Mouse (Mus musculus): ENCODE results near the gene Elavl1. TPM values are rescaled to one million over a fixed set of nuclear protein-coding genes. Genes with fewer than 3 reads are reported as not detected.

The Elavl1 gene
- total and polyA plus RNA-seq, 3 experiments, result 55.8 to 112 (median 76.4) TPM

GRCm38 (mm10) chr8:4321031-4321430, 4.2 kb downstream of the Elavl1 start:
- dilution Hi-C loops (cut with MboI; ENCODE audit: extremely low pct_ligation_motif_present, extremely low pct_unique_long_range_greater_than_20kb, low sequenced_read_pairs), result no loop called here
- no peak overlapping the region for H3K9ac ChIP-seq (ENCODE audit: insufficient read depth, low read depth)
- H3K4me3 ChIP-seq (replicated peaks in 1 of 3; ENCODE audit: low read depth in 2 of 3, low read length in 2 of 3, poor library complexity in 1 of 3), result no peak overlapping the region
- H3K79me2 ChIP-seq (replicated peaks; ENCODE audit: control insufficient read depth, extremely low read depth, insufficient read depth, poor library complexity, severe bottlenecking), result peaks cover 91% of the 10 kb centered on the region
- no peaks in the 10 kb centered on the region for H3K27me3 ChIP-seq (replicated peaks)
- H3K4me1 ChIP-seq (ENCODE audit: control insufficient read depth in 1 of 2, insufficient read depth in 2 of 2), result peaks cover 2 to 57% of the 10 kb centered on the region in 2 experiments
- no peak overlapping the region for H3K27ac ChIP-seq (ENCODE audit: insufficient read depth, low read depth)
- no peak for DNase-seq (ENCODE audit: extremely low read depth)
- in situ Hi-C loops (cut with MboI; ENCODE audit: low pct_ligation_motif_present, low pct_unique_long_range_greater_than_20kb, low sequenced_read_pairs), result no loop called here
- no peak for TF ChIP-seq ZMIZ1 (IDR thresholded peaks at IDR 0.05; ENCODE audit: low read depth, low read length)
- no peak for TF ChIP-seq MAZ (IDR thresholded peaks at IDR 0.05; ENCODE audit: low read depth, low read length)
- TF ChIP-seq ZKSCAN1 (IDR thresholded peaks at IDR 0.05; ENCODE audit: borderline replicate concordance, low read depth, low read length), result no peak
- TF ChIP-seq MXI1 (IDR thresholded peaks at IDR 0.05; ENCODE audit: low read depth, low read length), result no peak
- no peak for TF ChIP-seq E2F4 (IDR thresholded peaks at IDR 0.05; ENCODE audit: insufficient replicate concordance, low read depth, low read length)
- no peak for TF ChIP-seq MEF2A (IDR thresholded peaks at IDR 0.05; ENCODE audit: borderline replicate concordance, low read depth, low read length)
- no peak for TF ChIP-seq CHD2 (IDR thresholded peaks at IDR 0.05; ENCODE audit: low read length)
- TF ChIP-seq POLR2A (IDR thresholded peaks at IDR 0.05; ENCODE audit: low read depth, low read length), result no peak
- TF ChIP-seq JUN (IDR thresholded peaks at IDR 0.05; ENCODE audit: insufficient read depth, low read depth, low read length), result no peak
- TF ChIP-seq MAX (IDR thresholded peaks at IDR 0.05; ENCODE audit: low read length), result no peak
- no peak for TF ChIP-seq IRF4 (IDR thresholded peaks at IDR 0.05; ENCODE audit: low read depth, low read length)
- no peak for TF ChIP-seq ELF1 (IDR thresholded peaks at IDR 0.05; ENCODE audit: low read depth, low read length)
- TF ChIP-seq SMC3 (IDR thresholded peaks at IDR 0.05; ENCODE audit: low read depth, low read length), result no peak
- TF ChIP-seq GABPA (IDR thresholded peaks at IDR 0.05; ENCODE audit: insufficient replicate concordance, low read depth, low read length), result no peak
- no peak for TF ChIP-seq NELFE (IDR thresholded peaks at IDR 0.05; ENCODE audit: low read depth, low read length)
- no peak for TF ChIP-seq TBP (conservative IDR thresholded peaks at IDR 0.05; ENCODE audit: low read depth, low read length)
- no peak for TF ChIP-seq SIN3A (IDR thresholded peaks at IDR 0.05; ENCODE audit: low read length)
- no peak overlapping the region for H3K4me2 ChIP-seq (ENCODE audit: insufficient read depth, low read depth, poor library complexity, severe bottlenecking)
- peaks cover 23 to 57% of the 10 kb centered on the region in 2 experiments for H3K36me3 ChIP-seq (replicated peaks in 1 of 2; ENCODE audit: control insufficient read depth in 1 of 2, insufficient read depth in 1 of 2, low read length in 1 of 2)
- no peaks in the 10 kb centered on the region for H3K9me3 ChIP-seq (replicated peaks; ENCODE audit: low read length)

- Histone ChIP-seq H3K79me2 (replicated peaks; ENCODE audit: control insufficient read depth, extremely low read depth, insufficient read depth, poor library complexity, severe bottlenecking) (peaks cover 91% of the 10 kb centered on the region), H3K27me3 (replicated peaks) (no peaks in the 10 kb centered on the region), H3K9ac (ENCODE audit: insufficient read depth, low read depth) (no peak overlapping the region), H3K4me1 (ENCODE audit: control insufficient read depth in 1 of 2, insufficient read depth in 2 of 2) (peaks cover 2 to 53% of the 10 kb centered on the region in 2 experiments), H3K36me3 (replicated peaks in 1 of 2; ENCODE audit: control insufficient read depth in 1 of 2, insufficient read depth in 1 of 2, low read length in 1 of 2) (peaks cover 23 to 61% of the 10 kb centered on the region in 2 experiments), H3K27ac (ENCODE audit: insufficient read depth, low read depth) (no peak overlapping the region), H3K4me3 (replicated peaks in 1 of 3; ENCODE audit: low read depth in 2 of 3, low read length in 2 of 3, poor library complexity in 1 of 3) (no peak overlapping the region), H3K9me3 (replicated peaks; ENCODE audit: low read length) (no peaks in the 10 kb centered on the region), H3K4me2 (ENCODE audit: insufficient read depth, low read depth, poor library complexity, severe bottlenecking) (no peak overlapping the region)
- no peak for DNase-seq (ENCODE audit: extremely low read depth)
- in situ Hi-C loops (cut with MboI; ENCODE audit: low pct_ligation_motif_present, low pct_unique_long_range_greater_than_20kb, low sequenced_read_pairs) (no loop called here), dilution Hi-C loops (cut with MboI; ENCODE audit: extremely low pct_ligation_motif_present, extremely low pct_unique_long_range_greater_than_20kb, low sequenced_read_pairs) (no loop called here)
- TF ChIP-seq RAD21 (IDR thresholded peaks at IDR 0.05; ENCODE audit: low read depth, low read length) (no peak), PAX5 (IDR thresholded peaks at IDR 0.05; ENCODE audit: low read length) (no peak), MAX (IDR thresholded peaks at IDR 0.05; ENCODE audit: low read length) (no peak), ZC3H11A (IDR thresholded peaks at IDR 0.05; ENCODE audit: low read depth, low read length) (no peak), UBTF (IDR thresholded peaks at IDR 0.05; ENCODE audit: low read depth, low read length) (no peak), GABPA (IDR thresholded peaks at IDR 0.05; ENCODE audit: insufficient replicate concordance, low read depth, low read length) (no peak), NELFE (IDR thresholded peaks at IDR 0.05; ENCODE audit: low read depth, low read length) (no peak), BHLHE40 (IDR thresholded peaks at IDR 0.05; ENCODE audit: low read depth, low read length) (no peak), MAFK (IDR thresholded peaks at IDR 0.05; ENCODE audit: insufficient replicate concordance, low read length) (no peak), MEF2A (IDR thresholded peaks at IDR 0.05; ENCODE audit: borderline replicate concordance, low read depth, low read length) (no peak), CHD2 (IDR thresholded peaks at IDR 0.05; ENCODE audit: low read length) (no peak), EP300 (IDR thresholded peaks at IDR 0.05; ENCODE audit: low read length) (no peak), JUND (conservative IDR thresholded peaks at IDR 0.05; ENCODE audit: low read depth, low read length) (no peak), TBP (conservative IDR thresholded peaks at IDR 0.05; ENCODE audit: low read depth, low read length) (no peak), HCFC1 (IDR thresholded peaks at IDR 0.05; ENCODE audit: low read depth, low read length) (no peak), CHD1 (IDR thresholded peaks at IDR 0.05; ENCODE audit: low read depth, low read length) (no peak)
Measured at GRCm38 (mm10) chr8:4320404-4320803, 4.8 kb downstream of the Elavl1 start.

Measured in CH12.LX (cell line).